Mouse (Mus musculus) Muller cell, postnatal 12 days (primary cell): ENCODE results near the gene Coro1c.

Experiments used
- DNase-seq: peaks from one replicate; pipeline ENCODE4 v3.0.0-alpha.2; 2015; ENCODE audit errors: inconsistent ontology term

Coro1c gene

DNA sequence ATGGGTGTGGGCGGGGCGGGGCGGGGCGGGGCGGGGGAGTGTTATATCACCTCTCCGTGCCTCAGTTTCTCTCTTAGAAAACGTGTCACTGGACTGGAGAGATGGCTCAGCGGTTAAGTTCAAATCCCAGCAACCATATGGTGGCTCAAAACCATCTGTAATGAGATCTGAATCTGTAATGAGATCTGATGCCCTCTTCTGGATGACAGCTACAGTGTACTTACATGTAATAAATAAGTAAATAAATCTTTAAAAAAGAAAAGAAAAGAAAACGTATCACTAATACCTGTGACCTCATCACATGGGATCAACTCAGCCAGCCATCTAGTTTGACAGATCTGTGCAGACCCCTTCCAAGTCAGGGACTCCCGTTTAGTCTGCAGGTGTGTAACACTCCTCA, 21.0 kb upstream of the Coro1c start:
- DNase-seq = no peak

DNA sequence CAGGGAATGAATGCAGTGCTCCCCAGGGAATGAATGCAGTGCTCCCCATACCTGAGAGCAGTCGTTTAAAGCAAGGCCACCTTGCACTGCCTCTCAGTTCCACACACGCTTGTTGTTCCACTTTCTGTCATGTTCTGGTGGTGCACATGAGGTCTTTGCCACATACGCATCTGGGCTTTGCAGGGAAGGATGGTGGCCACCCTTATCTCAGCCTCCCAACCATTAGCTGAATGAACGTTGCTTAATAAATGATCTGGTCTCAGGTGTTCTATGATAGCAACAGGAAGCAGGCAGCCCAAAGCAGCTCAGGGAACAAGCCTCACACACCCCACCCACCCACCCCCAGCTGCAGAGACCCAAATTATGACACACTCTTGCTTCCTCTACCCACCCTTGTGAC, 16.1 kb upstream of the Coro1c start:
- no peak for DNase-seq

DNA sequence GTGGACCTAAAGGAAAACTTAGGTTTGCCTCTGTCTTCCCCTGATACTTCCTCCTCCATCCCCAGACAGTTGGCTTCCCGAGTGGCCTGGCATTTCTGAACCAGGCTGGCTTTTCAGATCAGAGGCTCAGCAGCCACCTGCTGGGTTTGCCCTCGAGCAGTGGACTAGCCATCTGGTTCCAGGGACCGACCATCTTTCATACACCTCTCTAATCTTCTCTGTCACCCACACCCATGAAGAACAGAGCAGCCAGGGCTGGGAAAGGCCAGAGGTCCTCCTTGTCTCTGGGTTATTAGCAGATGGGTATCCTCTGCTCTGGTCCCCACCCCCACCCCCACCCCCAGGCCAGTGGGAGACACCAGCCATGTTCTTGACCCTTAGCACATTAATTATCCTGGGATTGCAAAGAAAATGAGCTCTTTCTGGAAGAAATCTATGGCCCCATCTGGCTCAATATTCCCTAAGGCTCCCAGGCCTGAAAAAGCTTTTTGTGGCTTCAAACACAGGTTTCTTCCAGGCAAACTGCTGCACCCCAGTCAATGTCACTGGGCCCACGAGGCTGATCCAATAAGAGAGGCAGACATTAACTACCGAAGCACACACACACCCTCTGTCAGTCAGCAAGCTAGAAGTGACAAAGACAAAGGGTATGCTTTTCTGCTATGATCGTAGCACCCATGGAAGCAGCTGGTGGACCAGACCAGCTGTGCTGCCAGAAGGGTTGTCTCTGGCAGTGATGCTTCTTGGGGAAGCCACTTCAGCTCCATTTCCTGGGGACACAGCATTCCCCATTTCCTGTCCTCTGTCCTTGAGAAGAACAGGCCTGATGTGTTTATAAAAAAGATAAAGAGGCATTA, 13.0 kb upstream of the Coro1c start:
- no peak for DNase-seq

DNA sequence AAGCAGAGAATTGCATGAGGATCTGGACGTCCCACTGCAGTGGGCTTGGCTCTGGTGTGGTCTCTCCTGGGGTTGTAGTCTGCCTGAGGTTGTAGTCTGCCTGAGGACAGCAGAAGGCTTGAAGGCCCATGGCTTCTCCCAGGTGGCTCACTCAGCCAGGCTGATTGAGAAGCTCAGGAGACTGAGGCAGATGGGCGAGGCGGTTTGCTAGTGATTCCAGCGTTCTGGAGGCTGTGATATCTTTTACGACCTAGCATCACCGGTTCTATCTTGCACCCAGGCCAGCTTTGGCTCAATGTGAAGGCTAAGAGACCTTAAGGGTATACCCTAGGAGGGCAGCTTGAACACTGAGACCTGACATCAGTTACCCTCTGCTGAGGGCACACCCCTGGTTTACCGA, 10.5 kb upstream of the Coro1c start:
- DNase-seq = no peak

DNA sequence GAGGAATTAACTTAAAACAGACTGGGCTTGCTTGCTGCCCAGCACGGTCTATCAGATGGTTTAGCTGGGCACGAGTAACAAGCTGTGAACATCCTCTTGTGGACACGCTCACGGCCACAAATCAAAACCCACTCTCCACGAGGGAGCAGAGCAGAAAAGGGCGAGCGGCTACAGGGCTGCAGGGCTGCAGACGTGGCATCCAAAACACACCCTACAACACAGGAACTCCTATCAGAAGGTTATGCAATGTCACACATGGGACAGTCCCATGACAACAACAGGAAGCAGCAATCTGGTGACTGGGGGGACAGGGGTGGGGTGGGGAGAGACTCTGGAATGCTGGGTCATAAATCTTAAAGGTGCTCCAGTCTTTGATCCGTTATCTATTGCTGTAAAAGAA, 10.1 kb upstream of the Coro1c start:
- DNase-seq = no peak

DNA sequence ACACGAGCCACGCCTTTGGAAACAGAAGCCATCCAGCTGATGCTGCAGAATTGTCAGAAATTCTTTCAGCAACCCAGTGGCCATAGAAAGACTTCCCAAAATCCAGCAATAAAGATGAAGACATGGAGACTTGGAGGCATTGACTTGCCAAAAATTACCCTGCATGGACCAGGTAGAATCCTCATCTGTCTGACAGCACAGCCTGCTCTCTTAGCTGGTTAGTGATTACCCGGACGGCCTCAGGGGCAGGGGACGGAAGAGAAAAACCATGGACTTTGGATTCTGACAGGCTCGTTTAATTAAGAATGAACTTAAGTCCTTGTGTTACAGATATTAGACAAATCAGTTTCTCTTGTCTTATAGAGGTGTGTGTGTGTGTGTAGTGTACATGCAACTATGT, 2.1 kb upstream of the Coro1c start:
- no peak for DNase-seq

DNA sequence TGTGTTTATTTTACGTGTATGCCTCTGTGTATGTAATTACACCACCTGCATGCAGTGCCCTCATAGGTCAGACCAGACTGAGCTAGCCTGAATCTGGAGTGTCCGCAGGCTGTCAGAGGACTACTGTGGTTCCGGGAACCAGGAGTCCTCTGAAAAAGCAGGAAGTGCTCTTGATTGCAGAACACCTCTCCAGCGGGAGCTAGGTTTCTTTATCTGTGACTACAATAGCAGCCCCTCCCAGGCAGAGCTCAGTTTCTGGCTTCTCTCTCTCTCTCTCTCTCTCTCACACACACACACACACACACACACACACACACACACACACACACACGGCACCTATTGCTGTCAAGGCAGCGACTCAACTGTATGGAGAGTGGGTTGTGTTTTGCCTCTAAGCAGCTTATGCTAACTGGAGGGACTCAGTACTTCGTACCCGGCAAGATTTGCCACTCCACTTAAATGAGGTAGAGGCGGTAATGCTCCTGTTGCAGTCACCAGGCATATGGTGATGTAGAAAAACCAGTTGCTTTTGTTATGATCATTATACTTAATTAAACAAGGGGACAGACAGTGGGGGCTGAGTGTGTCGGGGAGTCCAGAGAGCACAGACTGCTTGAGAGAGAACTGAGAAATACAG, 1.6 kb upstream of the Coro1c start:
- DNase-seq = no peak

DNA sequence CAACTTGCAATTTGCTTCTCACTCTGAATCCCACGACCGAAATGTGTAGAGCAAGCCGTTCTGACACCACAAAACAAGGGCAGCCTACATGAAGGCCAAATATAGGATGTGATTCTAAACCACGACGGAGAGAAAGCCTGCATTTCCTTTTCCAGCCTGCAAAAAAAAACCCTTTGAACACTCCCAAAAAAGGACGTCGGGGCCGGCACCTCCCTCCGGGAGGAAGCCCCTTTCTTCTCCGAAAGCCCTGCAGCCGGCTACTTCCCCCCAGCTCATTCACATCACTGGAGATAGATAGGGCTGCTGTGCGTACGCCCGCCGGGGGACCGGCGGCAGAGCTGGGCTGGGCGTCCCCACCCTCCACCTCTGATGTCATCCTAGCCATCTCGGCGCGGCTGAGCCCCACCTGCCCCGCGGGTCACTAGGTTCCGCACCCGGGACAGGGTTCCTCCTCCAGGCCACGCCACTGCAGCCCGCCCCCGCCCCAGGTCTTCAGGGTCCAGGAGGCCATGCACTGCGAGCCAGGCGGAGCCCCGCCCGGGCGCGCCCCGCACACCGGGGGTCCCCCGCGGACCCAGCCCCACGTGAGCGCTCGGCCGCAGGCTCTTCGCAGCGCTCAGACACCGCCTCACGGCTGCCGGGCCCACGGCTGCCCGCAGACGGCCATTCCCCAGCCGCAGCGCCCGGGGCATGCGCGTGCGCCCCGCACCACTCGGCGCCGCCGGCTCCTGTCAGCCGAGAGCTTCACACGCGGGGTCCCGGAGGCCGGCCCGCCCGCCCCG, 581 bp downstream of the Coro1c start:
- DNase-seq = peak; percentile 76

DNA sequence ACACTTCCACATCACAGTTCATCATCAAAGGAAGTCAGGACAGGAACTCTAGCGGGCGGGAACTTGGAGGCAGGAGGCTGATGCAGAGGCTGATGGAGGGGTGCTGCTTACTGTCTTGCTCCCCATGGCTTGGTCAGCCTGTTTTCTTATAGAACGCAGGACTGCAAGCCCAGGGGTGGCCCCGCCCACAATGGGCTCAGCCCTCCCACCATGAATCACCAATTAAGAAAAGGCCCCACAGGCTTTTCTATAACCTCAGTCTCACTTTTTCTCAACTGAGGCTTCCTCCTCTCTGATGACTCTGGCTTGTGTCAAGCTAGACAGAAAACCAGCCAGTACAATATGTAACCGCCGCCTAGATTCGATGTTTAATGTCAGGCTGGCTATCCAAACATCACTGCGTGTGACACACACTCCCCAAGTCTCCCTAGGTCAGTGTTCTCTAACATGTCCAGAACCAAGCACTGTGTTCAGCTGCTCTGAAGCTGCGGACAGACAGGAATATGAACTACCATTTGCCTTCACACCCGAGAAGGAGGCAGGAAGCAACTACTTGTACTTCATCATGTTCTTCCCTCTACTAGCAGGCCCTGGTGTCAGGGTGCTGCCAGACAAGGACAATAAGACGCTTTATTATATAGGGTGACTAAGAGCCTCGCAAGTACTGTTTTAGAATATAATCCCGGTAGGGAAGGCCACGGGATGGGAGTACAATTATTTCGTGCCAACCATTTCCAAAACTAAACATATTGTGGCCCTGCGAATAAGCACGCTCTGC, 1.4 kb downstream of the Coro1c start:
- DNase-seq = peak; percentile 88

DNA sequence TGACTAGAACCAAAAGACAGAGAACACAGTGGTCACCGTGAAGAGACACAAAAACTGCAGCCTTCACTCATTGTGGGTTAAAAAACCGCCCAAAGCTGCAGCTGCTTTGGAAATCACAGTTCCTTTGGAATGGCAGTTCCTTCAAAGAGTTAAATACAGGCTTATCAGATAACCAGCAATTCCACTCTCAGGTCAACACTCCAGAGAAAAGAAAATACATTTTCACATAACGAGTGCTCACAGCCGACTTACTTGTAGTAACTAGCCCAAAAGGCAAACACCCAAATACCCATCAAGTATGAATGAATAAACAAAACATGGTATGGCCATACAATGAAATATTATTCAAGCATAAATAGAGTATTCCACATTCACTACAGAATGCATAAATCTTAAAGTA, 3.6 kb downstream of the Coro1c start:
- DNase-seq = no peak

DNA sequence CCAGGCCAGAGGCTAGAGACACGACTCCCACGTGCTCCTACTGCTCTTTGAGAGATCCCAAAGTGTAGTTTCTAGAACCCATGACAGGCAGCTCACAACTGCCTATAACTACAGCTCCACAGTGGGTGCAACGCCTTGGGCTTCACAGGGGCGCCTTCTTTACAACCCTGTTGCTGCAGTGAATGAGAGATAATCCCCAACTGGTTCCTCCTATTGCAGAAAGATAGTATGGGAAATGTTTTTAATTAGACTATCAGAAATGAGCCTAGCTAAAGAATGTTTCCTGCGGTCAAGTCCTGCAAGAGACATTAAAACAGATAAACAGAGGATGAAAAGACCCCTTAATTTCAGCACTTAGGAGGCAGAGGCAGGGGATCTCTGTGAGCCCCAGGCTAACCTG, 5.6 kb downstream of the Coro1c start:
- DNase-seq = no peak

DNA sequence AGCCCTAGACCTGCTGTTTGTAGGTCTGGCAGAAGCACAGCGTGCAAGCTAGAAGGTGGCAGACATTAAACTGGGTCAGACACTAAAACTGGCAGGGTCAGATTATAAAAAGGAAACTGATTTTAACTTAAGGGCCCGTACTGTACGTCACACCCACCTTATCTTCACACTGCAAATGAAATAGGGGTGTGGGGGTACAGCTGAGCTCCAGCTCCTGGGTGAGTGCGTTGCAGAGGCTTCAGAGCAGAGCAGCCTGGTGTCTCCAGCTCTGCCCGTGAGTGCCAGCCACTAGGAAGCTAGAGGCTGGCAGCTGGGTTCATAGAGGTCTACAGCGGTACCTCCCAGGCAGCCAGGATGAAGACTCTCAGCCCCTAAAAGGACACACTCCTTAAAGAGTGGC, 6.5 kb downstream of the Coro1c start:
- no peak for DNase-seq

DNA sequence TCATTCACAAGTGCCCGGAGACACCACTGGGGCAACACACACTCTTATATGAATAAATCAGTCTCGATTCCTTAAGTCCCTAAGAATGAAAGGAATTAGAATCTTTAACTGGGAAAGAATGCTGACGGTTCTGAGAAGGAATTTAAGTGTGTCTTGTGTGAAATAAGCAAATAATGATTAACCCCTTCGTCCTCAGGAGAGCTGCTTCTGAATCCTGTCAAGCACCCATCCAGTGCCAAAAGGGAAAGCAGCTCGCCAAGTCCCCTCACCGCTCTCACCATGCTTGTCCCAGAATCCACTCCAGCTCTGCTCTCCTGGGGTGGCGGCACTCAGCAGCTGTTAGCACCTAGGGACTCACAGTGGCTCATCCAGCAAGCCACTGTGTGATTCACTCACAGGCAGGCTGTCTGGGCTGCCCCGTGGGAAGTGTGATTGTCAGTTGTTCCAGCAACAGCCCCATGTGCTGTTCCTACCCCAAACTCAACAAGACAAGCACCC, 7.4 kb downstream of the Coro1c start:
- peak; percentile 66 for DNase-seq

DNA sequence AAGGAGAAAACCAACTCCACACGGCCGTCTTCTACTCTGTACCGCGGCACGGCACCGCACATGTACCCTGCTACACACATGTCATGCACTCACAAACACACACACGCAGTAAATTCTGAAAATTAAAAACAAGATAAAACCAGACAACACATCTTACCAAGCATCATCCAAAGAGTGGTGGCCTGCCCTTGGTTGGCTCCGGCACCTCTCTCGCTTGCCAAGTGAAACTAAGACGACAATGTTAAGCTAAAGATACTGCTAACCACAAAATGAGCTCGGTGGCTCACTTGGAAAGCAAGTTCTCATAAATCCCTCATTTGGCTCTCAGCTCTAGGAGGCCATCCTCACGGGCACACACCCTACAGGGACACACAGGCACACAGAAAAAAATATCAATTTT, 9.0 kb downstream of the Coro1c start:
- DNase-seq = no peak

DNA sequence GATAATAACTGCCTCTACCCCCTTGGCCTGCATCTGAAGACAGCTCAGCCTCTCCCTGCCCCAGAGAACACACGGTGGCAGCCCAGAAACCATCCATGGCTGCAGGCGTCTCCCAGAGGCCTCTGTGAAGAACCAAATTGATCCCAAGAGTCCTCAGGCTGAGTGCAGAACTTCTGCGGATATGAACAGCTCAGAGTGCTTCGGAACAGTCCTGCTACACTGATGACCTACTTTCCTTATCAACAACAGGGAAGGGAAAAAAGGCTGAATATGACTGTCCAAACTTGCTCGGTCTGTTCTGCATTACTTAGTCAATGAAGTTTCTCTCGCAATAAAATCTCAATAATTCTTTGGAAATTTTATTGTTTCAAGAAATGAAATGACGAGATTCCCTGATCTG, 16.6 kb downstream of the Coro1c start:
- DNase-seq = no peak

DNA sequence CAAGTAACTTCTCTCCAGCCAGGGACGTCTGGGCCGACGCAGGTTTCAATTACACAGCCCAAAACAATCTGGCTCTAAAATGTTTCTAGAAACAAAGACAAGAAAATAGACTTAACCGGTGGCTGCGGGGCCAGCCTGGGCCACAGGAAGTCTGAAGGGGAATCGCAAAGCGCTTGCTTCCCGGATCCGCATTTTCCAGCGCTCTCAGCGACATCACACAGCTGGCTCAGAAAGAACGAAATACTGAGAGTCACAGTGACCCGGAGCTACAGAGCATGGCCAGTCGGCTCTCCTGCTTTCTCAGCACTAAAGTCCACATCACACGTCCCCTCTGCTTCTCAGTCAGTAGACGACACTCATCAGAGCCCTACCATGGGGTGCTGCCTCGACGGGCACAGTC, 17.7 kb downstream of the Coro1c start:
- no peak for DNase-seq

DNA sequence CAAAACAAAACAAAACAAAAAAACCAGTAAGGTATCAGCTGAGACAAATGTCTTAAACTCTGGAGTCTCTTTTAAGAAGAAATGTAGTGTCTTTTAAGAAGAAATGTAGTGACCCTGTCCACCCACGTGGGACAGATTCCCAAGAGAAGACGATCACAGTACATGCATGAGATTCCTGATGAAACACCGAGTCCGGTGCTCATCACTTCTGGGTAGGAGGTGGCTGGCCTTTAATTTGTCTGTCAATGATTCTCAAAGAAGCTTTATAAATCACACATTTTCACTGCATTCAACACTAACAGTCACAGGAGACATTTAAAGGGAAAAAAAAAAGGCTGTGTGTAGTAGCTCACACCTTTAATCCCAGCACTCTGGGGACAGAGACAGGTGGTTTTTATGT, 18.6 kb downstream of the Coro1c start:
- no peak for DNase-seq

DNA sequence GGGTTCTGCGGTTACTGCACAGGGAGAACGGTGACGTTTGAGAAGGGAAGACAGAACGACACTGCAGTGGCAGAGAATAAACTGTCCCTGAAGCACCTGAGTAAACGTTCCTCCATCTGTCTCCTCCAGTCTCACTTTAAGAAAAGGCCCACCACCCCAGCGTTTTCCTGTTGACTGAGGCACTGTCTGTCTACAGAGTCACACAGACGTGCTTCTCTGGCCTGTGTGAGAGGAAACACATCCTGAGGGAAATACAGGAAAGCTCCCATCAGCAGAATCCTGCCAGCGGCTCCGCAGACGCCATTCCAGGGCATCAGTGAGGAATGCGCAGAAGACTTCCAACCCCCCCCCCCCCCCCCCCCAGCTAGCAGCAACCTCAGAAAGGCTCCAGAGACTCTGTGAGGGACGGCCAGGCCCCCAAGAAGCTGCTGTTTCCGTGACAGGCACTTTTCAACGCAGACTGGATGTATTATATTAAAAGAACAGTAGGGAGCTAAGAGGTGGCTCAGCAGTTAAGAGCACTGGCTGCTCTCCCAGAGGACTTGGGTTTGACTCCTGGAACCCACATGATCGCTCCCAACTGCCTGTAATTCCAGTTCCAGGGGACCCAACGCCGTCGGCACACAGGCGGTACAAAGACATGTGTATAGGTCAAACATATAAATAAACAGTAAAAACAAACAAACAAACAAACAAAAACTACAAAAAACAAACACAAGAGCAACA, 19.2 kb downstream of the Coro1c start:
- peak; percentile 67 for DNase-seq

DNA sequence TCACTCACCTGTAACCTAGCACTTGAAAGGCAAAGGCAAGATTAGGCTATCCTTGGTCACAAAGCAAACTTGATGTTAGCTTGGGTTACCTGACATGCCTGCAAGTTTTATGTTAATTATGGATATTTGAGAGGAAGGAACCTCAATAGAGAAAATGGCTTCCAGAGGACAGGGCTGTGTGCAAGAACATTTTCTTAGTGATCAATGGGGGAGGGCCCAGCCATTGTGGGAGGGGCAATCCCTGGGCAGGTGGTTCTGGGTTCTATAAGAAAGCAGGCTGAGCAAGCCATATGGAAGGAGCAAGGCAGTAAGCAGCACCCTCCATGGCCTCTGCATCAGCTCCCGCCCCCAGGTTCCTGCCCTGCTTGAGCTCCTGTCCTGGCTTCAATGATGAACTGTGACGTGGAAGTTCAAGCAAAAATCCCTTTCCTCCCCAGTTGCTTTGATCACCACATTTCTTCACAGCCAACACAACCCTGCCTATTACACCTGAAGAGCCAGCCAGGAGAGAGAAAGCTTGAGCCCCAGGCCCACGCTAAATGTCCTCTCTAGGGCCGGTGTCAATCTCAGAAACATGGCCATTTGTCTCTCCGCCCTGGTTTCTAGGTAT, 20.3 kb downstream of the Coro1c start:
- DNase-seq = no peak

DNA sequence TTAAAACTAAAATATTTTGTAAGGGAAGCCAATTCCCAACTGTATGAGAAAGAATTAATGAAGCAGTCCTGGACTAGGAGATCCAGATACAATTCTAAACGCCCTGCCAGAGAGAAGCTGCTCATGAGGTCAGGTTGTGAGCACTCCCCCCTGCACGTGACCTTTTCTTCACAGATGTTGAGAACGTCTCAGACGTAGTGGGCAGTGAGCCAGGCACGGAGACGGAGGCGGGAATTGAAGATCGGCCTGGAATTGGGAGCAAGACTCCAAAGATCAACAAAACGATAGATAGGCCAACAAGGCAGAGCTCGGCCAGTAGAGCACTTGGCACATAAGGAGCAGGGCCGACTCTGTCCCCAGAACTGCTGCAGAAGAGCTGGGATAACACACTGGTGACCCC, 21.4 kb downstream of the Coro1c start:
- no peak for DNase-seq

DNA sequence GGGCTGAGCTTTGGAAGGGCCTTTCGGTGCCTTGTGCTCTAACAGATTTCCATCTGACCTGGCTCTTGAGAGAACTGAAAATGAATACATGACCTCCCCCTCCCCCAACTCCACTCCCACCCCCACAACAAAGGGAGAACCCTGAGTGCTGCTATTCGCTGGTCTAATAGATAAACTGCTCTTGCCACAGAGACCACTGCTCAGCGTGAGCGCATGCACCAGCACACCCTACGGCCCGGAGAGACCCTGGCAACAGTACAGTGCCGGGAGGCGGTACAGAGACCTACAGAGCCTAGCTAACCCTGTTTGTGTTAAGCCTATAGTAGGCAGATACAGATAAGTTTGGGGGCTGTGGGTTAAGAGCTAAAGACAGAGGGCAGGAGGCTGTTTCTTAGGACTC, 22.9 kb downstream of the Coro1c start:
- DNase-seq = no peak
